Mouse (Mus musculus) right cerebral cortex, adult 18-20 months (tissue): ENCODE measurements around the gene Mettl7a1.
"Not testable (repeated sequence)": the region's sequence is repeated elsewhere in the genome, so short reads cannot be mapped to it uniquely, and the experiment has no call there.

Experiments
- DNase-seq: peaks from one replicate; pipeline ENCODE4 v3.0.0; 2022; ENCODE audit warnings: mixed read lengths

Gene Mettl7a1

GRCm38 (mm10) chr15:100349496-100349895 is 45.6 kb downstream of the Mettl7a1 start:
- no peak for DNase-seq

- DNase-seq = no peak
Measured at GRCm38 (mm10) chr15:100351501-100352060, 47.6 kb downstream of the Mettl7a1 start.

DNA sequence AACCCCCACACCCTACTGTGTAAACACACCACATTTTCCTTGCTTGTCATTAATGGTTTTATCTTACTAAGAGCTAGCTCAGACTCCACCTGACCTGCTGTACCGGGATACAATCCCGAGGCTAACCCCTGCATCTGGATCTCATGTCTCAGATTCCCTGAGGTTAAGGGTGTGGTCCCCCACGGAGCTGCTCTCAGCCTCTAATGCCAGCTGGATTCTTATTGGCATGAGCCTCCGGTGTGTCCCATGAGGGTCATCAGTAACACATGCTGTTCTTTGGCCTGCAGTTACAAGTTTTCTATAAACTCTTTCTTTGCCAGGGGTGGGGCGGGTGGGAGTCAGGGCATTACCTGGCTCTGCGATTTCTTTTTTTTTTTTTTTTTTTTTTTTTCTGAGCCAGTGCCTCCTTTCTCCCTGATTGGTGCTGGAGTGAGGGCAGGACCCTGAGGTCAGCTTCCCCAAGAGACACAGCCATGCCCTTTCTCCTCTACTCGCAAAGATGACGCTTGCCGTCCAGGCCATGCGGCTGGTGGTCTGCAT is 48.8 kb downstream of the Mettl7a1 start, which contains the start of the genes Methig1 and Mettl7a2:
Methig1 (plus strand) TSS at position 439 of the 540 bp plus-strand sequence.
Mettl7a2 (plus strand) TSS at position 490 of the 540 bp plus-strand sequence.
- no peak for DNase-seq

GRCm38 (mm10) chr15:100353399-100353798 is 49.5 kb downstream of the Mettl7a1 start:
- not testable (repeated sequence) for DNase-seq

DNA sequence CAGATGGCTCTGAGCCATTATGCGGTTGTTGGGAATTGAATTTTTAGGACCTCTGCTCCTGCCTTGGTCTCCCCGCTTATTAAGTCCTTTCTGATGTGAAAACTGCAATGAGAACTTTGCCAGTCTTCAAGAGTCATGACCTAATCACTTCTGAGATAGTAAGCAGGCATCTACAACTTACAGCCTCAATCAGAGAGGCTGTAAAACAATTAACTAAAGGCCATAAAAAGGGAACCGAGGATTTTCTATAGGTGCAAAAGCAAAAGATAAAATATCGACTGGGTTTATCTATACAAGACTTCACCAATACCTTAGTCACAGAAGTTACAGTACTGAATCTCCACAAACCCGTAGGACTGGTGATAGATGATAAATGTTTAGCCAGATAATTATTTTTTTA is 51.9 kb downstream of the Mettl7a1 start:
- DNase-seq = no peak

DNA sequence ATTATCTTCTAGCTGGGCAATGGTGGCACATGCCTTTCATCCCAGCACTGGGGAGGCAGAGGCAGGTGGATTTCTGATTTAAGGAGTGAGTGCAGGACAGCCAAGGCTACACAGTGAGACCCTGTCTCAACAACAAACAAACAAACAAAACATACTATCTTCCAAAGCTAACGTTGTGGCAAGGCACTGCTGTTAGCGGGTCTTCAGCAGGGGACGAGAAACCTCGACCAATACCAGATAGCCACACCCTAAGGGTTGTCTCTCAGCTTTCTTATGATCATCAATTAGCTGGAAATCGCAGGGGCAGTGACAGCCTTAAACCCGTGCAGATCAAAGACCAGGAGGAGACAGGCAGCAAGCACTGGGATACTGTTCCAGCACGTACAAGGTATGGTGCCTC is 60.3 kb downstream of the Mettl7a1 start, which contains the start of gene Higd1c:
Higd1c (plus strand) TSS at position 301 of the 400 bp plus-strand sequence.
- DNase-seq = no peak

DNA sequence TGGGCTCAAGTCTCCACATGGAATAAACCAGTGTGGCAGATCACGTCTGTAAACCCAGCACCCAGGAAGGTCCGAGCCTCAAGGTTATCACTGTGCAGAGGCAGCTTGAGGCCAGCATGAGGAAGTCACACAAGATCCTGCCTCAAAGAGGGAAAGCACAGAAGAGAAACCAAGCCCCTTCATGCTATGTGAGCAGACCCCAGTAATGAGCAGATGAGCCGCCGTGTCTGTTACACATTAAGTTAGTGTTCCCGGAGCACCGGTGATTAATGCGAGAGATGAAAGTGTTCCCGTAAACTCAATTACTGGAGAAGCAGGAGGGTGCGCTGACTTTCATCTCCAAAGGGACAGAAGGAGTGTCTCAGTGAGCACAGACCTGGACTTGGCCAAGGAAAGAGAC is 62.0 kb downstream of the Mettl7a1 start:
- DNase-seq = not testable (repeated sequence)

DNA sequence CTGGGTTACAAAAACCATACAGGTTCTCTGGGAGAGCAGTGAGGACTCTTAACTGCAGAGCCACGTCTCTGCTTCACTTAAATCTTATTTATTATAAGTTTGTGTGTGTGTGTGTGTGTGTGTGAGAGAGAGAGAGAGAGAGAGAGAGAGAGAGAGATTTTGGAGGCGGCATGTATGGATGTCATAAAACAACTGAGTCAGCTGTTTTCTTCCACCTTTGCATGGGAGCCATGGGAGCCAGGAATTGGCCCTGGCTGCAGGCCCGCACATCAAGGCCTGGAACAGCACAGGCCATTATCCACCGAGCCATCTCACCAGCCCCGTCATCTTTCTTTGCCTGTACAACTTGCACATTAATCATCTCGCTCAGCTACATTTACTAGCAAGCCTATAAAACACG is 63.2 kb downstream of the Mettl7a1 start:
- DNase-seq = no peak

- peak; percentile 61 for DNase-seq
Measured at GRCm38 (mm10) chr15:100375066-100375465, 71.1 kb downstream of the Mettl7a1 start.

GRCm38 (mm10) chr15:100377847-100378505 is 74.0 kb downstream of the Mettl7a1 start:
- DNase-seq = not testable (repeated sequence)
